Mouse (Mus musculus): Measurements from ENCODE around the gene Gm11555.

- TF ChIP-seq POLR2A (IDR thresholded peaks at IDR 0.05; ENCODE audit: borderline replicate concordance, control insufficient read depth, low read depth, low read length) (no peak), CTCF (IDR thresholded peaks at IDR 0.05; ENCODE audit: control insufficient read depth, insufficient read depth, low read length) (no peak)
Measured at GRCm38 (mm10) chr11:99690463-99690862, 40.4 kb upstream of the Gm11555 start, which contains the start of gene Gm14190.

Data from bone marrow, adult 2 months (tissue).